Mouse (Mus musculus): ENCODE measurements around the gene Kif9. TPM values are rescaled to one million over a fixed set of nuclear protein-coding genes. Genes with fewer than 3 reads are reported as not detected.

Kif9 gene
- polyA plus RNA-seq, 1 experiment from 2014 or later: 1.4 TPM

- 68% methylated on average over 3 of the region's 3 CpGs for WGBS
- H3K4me2 ChIP-seq (replicated peaks): no peak overlapping the region
- H3K4me3 ChIP-seq: no peak overlapping the region
- H3K9ac ChIP-seq: no peak overlapping the region
- H3K36me3 ChIP-seq: no peaks in the 10 kb centered on the region
- H3K27me3 ChIP-seq: no peaks in the 10 kb centered on the region
- no peak for ATAC-seq (ENCODE audit: insufficient number of reproducible peaks, insufficient read depth, low FRiP score, low TSS enrichment)
- no peak overlapping the region for H3K27ac ChIP-seq
- no peaks in the 10 kb centered on the region for H3K9me3 ChIP-seq
- peaks cover 21% of the 10 kb centered on the region for H3K4me1 ChIP-seq
Measured at GRCm38 (mm10) chr9:110530650-110531049, 53.9 kb downstream of the Kif9 start.

GRCm38 (mm10) chr9:110531151-110531791, 54.5 kb downstream of the Kif9 start:
- Histone ChIP-seq H3K27ac (peak overlapping the region; percentile 23; the same call in 1 of the 2 replicates), H3K27me3 (no peaks in the 10 kb centered on the region), H3K36me3 (no peaks in the 10 kb centered on the region), H3K4me3 (peak overlapping the region; percentile 98), H3K4me1 (peaks cover 22% of the 10 kb centered on the region), H3K4me2 (replicated peaks) (peak overlapping the region; percentile 51), H3K9me3 (no peaks in the 10 kb centered on the region), H3K9ac (no peak overlapping the region)
- no peak for ATAC-seq (ENCODE audit: insufficient number of reproducible peaks, insufficient read depth, low FRiP score, low TSS enrichment)
- 20% methylated on average over 6 of the region's 6 CpGs for WGBS

- Histone ChIP-seq H3K36me3 (no peaks in the 10 kb centered on the region), H3K4me2 (replicated peaks) (peak overlapping the region; percentile 51), H3K27me3 (no peaks in the 10 kb centered on the region), H3K9ac (peak overlapping the region; percentile 99), H3K4me1 (peaks cover 22% of the 10 kb centered on the region), H3K27ac (peak overlapping the region; percentile 100), H3K9me3 (no peaks in the 10 kb centered on the region), H3K4me3 (peak overlapping the region; percentile 98)
- peak; percentile 100 for ATAC-seq (ENCODE audit: insufficient number of reproducible peaks, insufficient read depth, low FRiP score, low TSS enrichment)
- under 1% methylated on average over 46 of the region's 53 CpGs for WGBS
Measured at GRCm38 (mm10) chr9:110531914-110532489, 55.2 kb downstream of the Kif9 start.

- Histone ChIP-seq H3K9ac (peak within 1 kb of the TSS; percentile 99), H3K4me1 (peaks cover 22% of the 10 kb centered on the region), H3K27ac (peak within 1 kb of the TSS; percentile 100), H3K36me3 (no peaks in the 10 kb centered on the region), H3K27me3 (no peaks in the 10 kb centered on the region), H3K4me3 (peak within 1 kb of the TSS; percentile 98), H3K4me2 (replicated peaks) (peak within 1 kb of the TSS; percentile 82), H3K9me3 (no peaks in the 10 kb centered on the region)
- WGBS: under 1% methylated on average over 93 of the region's 109 CpGs
- peak; percentile 70 for ATAC-seq (ENCODE audit: insufficient number of reproducible peaks, insufficient read depth, low FRiP score, low TSS enrichment)
Measured at GRCm38 (mm10) chr9:110532538-110533291, 56.0 kb downstream of the Kif9 start, which contains the start of gene Setd2. Gene Setd2, plus strand, starts transcription at chr9:110532597.

- no peaks in the 10 kb centered on the region for H3K36me3 ChIP-seq
- H3K9ac ChIP-seq: peak overlapping the region; percentile 99
- no peaks in the 10 kb centered on the region for H3K9me3 ChIP-seq
- WGBS: 41% methylated on average over 5 of the region's 5 CpGs
- no peak for ATAC-seq (ENCODE audit: insufficient number of reproducible peaks, insufficient read depth, low FRiP score, low TSS enrichment)
- peak overlapping the region; percentile 82 for H3K4me2 ChIP-seq (replicated peaks)
- H3K27ac ChIP-seq: no peak overlapping the region
- no peaks in the 10 kb centered on the region for H3K27me3 ChIP-seq
- H3K4me3 ChIP-seq: peak overlapping the region; percentile 98
- H3K4me1 ChIP-seq: peaks cover 22% of the 10 kb centered on the region
Measured at GRCm38 (mm10) chr9:110533645-110534044, 56.9 kb downstream of the Kif9 start.

GRCm38 (mm10) chr9:110535114-110535513, 58.4 kb downstream of the Kif9 start:
- Histone ChIP-seq H3K9ac (no peak overlapping the region), H3K4me2 (replicated peaks) (peak overlapping the region; percentile 82), H3K9me3 (no peaks in the 10 kb centered on the region), H3K4me3 (no peak overlapping the region), H3K27me3 (no peaks in the 10 kb centered on the region), H3K36me3 (0 out of 2 replicates have a peak, but pooled peaks cover 4% of the 10 kb centered on the region), H3K4me1 (peaks cover 22% of the 10 kb centered on the region), H3K27ac (no peak overlapping the region)
- 56% methylated on average over 2 of the region's 2 CpGs for WGBS
- ATAC-seq (ENCODE audit: insufficient number of reproducible peaks, insufficient read depth, low FRiP score, low TSS enrichment): no peak

- Histone ChIP-seq H3K4me1 (peaks cover 22% of the 10 kb centered on the region), H3K9ac (no peak overlapping the region), H3K4me3 (no peak overlapping the region), H3K27me3 (no peaks in the 10 kb centered on the region), H3K9me3 (no peaks in the 10 kb centered on the region), H3K27ac (no peak overlapping the region), H3K36me3 (0 out of 2 replicates have a peak, but pooled peaks cover 9% of the 10 kb centered on the region), H3K4me2 (replicated peaks) (no peak overlapping the region)
- 90% methylated on average over 2 of the region's 2 CpGs for WGBS
- ATAC-seq (ENCODE audit: insufficient number of reproducible peaks, insufficient read depth, low FRiP score, low TSS enrichment): no peak
Measured at GRCm38 (mm10) chr9:110536636-110537035, 59.9 kb downstream of the Kif9 start.

GRCm38 (mm10) chr9:110538511-110538910, 61.8 kb downstream of the Kif9 start:
- H3K27ac ChIP-seq: no peak overlapping the region
- no peaks in the 10 kb centered on the region for H3K27me3 ChIP-seq
- H3K4me2 ChIP-seq (replicated peaks): no peak overlapping the region
- no peaks in the 10 kb centered on the region for H3K9me3 ChIP-seq
- no peak for ATAC-seq (ENCODE audit: insufficient number of reproducible peaks, insufficient read depth, low FRiP score, low TSS enrichment)
- H3K4me3 ChIP-seq: no peak overlapping the region
- H3K9ac ChIP-seq: no peak overlapping the region
- peaks cover 22% of the 10 kb centered on the region for H3K4me1 ChIP-seq
- H3K36me3 ChIP-seq: 0 out of 2 replicates have a peak, but pooled peaks cover 9% of the 10 kb centered on the region

GRCm38 (mm10) chr9:110541988-110542387, 65.2 kb downstream of the Kif9 start:
- WGBS: 89% methylated on average over 4 of the region's 4 CpGs
- H3K9ac ChIP-seq: no peak overlapping the region
- no peak overlapping the region for H3K4me2 ChIP-seq (replicated peaks)
- H3K4me1 ChIP-seq: no peaks in the 10 kb centered on the region
- H3K4me3 ChIP-seq: no peak overlapping the region
- H3K36me3 ChIP-seq: 0 out of 2 replicates have a peak, but pooled peaks cover 9% of the 10 kb centered on the region
- no peaks in the 10 kb centered on the region for H3K27me3 ChIP-seq
- H3K9me3 ChIP-seq: no peaks in the 10 kb centered on the region
- no peak overlapping the region for H3K27ac ChIP-seq
- ATAC-seq (ENCODE audit: insufficient number of reproducible peaks, insufficient read depth, low FRiP score, low TSS enrichment): no peak

- no peak overlapping the region for H3K9ac ChIP-seq
- no peak overlapping the region for H3K27ac ChIP-seq
- H3K36me3 ChIP-seq: peaks cover 57% of the 10 kb centered on the region
- no peaks in the 10 kb centered on the region for H3K4me1 ChIP-seq
- ATAC-seq (ENCODE audit: insufficient number of reproducible peaks, insufficient read depth, low FRiP score, low TSS enrichment): no peak
- WGBS: 97% methylated on average over 19 of the region's 19 CpGs
- no peak overlapping the region for H3K4me3 ChIP-seq
- H3K4me2 ChIP-seq (replicated peaks): no peak overlapping the region
- H3K27me3 ChIP-seq: no peaks in the 10 kb centered on the region
- no peaks in the 10 kb centered on the region for H3K9me3 ChIP-seq
Measured at GRCm38 (mm10) chr9:110548261-110548660, 71.5 kb downstream of the Kif9 start.

- Histone ChIP-seq H3K36me3 (peaks cover 65% of the 10 kb centered on the region), H3K9ac (no peak overlapping the region), H3K27ac (no peak overlapping the region), H3K27me3 (no peaks in the 10 kb centered on the region), H3K4me1 (no peaks in the 10 kb centered on the region), H3K4me3 (no peak overlapping the region), H3K4me2 (replicated peaks) (no peak overlapping the region), H3K9me3 (no peaks in the 10 kb centered on the region)
- ATAC-seq (ENCODE audit: insufficient number of reproducible peaks, insufficient read depth, low FRiP score, low TSS enrichment): no peak
Measured at GRCm38 (mm10) chr9:110568309-110568708, 91.6 kb downstream of the Kif9 start.
